Mouse (Mus musculus) lung, postnatal 0 days (tissue): ENCODE measurements around the gene Muc3a. TPM values are rescaled to one million over a fixed set of nuclear protein-coding genes. Genes with fewer than 3 reads are reported as not detected.

Source experiments
- ATAC-seq: fragments of 200-750 bp; cut with Nextera tagmentation; 2 replicates; pipeline ENCODE4 v1.8.0; 2017; ENCODE audit warnings: moderate library complexity
- DNase-seq: peaks from one replicate; pipeline ENCODE4 v3.0.0-alpha.2; 2016; ENCODE audit warnings: low spot score
- H3K27ac ChIP-seq: fragments of 300-500 bp; sonication (generic); 2 replicates; pipeline ENCODE4 v1.5.1; 2014; ENCODE audit warnings: antibody characterized with exemption, mild to moderate bottlenecking, low read length, mixed read lengths
- H3K27me3 ChIP-seq: fragments of 300-500 bp; sonication (generic); replicated peaks from 2 replicates; pipeline ENCODE4 v1.6.1; 2014; ENCODE audit warnings: low read length, mixed read lengths; ENCODE audit not compliant: insufficient read depth
- H3K36me3 ChIP-seq: fragments of 300-500 bp; sonication (generic); 2 replicates; pipeline ENCODE4 v1.6.1; 2014; ENCODE audit warnings: low read length, mixed read lengths; ENCODE audit not compliant: insufficient read depth
- H3K4me1 ChIP-seq: fragments of 300-500 bp; sonication (generic); 2 replicates; pipeline ENCODE4 v1.6.1; 2014; ENCODE audit warnings: antibody characterized with exemption, low read depth, low read length, mixed read lengths; ENCODE audit not compliant: insufficient read depth
- H3K4me2 ChIP-seq: fragments of 300-500 bp; sonication (generic); replicated peaks from 2 replicates; pipeline ENCODE4 v1.6.1; 2014; ENCODE audit warnings: low read depth, mild to moderate bottlenecking, low read length, moderate library complexity, mixed read lengths
- H3K4me3 ChIP-seq: fragments of 300-500 bp; sonication (generic); 2 replicates; pipeline ENCODE4 v1.5.1; 2014; ENCODE audit warnings: low read depth, low read length
- H3K9ac ChIP-seq: fragments of 300-500 bp; sonication (generic); replicated peaks from 2 replicates; pipeline ENCODE4 v1.6.1; 2014; ENCODE audit warnings: low read depth, mild to moderate bottlenecking
- H3K9me3 ChIP-seq: fragments of 300-500 bp; sonication (generic); 2 replicates; pipeline ENCODE4 v1.6.1; 2016; ENCODE audit warnings: low read length, mixed read lengths
- CTCF ChIP-seq: IDR thresholded peaks from 2 replicates; pipeline ENCODE4 v1.5.1; 2016; ENCODE audit warnings: antibody characterized with exemption, mild to moderate bottlenecking
- EP300 ChIP-seq: IDR thresholded peaks from 2 replicates; pipeline ENCODE4 v1.6.1; 2016; ENCODE audit warnings: antibody characterized with exemption, mild to moderate bottlenecking, control low read depth
- whole genome bisulfite sequencing: fragments of 180-500 bp; shearing (Covaris S2); extraction: QIAGEN DNeasy Blood & Tissue Kit; methylation state at CpG from one replicate; pipeline ENCODE4 v1.1.7; 2014; 5-methylcytosine and 5-hydroxymethylcytosine counted together
- polyA plus RNA-seq: library from polyadenylated mRNA; unstranded; fragments of >200 nt; fragmentation: Nextera tagmentation; extraction: Ambion mirVana; gene quantifications from 2 replicates; pipeline ENCODE4 v1.2.1, GENCODE M21; 2015

The Muc3a gene
- polyA plus RNA-seq, 1 experiment from 2014 or later = not detected

DNA sequence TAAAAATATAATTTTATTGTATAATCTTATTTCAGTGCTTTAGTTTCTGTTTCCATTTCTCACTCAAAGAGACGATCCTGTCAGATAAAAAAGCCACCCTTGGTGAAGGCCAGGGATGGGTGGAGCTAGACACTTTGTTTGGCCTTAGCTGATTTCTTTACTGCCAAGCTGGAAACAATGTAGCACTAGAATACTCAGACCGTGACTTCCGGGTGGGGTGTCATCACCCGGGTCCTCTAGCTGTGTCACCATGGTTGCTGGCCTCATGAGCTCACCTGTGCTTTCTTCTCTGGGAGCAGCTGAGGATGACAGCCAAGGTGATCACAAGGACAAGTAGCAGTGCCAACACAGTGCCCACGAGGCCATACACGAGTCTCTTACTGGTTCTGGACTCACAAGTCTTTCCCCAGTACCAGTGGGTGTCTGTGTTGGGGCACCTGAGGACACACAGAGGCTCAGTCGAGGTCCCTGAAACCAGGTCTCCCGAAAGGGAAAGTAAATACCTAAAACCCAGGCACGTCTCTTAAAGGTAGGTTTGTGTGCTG is 41.3 kb downstream of the Muc3a start:
- no peak for ATAC-seq
- Histone ChIP-seq H3K4me3 (no peak overlapping the region), H3K27me3 (no peaks in the 10 kb centered on the region), H3K4me2 (no peak overlapping the region), H3K4me1 (no peaks in the 10 kb centered on the region), H3K36me3 (no peaks in the 10 kb centered on the region), H3K9ac (no peak overlapping the region), H3K9me3 (no peaks in the 10 kb centered on the region), H3K27ac (no peak overlapping the region)
- DNase-seq = no peak
- 57% methylated on average over 9 of the region's 9 CpGs for WGBS
- TF ChIP-seq CTCF (no peak), EP300 (no peak)

DNA sequence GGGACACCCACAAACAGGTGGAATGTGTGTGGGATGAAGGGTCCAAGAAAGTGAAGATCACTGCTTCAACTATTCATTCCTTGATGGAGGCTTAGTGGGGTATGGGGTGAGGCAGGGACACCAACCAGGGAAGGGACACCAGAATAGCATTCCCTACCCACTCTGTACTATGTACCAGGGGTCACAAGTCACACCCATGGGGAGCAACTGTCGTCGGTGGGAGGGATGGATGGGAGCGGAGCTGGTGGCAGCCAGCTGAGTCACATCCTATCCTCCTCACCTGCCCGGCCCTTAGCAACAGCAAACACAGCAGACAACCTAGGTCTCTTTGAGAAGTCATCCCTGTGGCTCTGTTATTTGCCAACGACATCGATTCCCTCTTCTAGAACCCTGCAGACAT is 44.6 kb downstream of the Muc3a start:
- no peak for DNase-seq
- no peak for ATAC-seq
- Histone ChIP-seq H3K9me3 (no peaks in the 10 kb centered on the region), H3K27me3 (no peaks in the 10 kb centered on the region), H3K4me1 (no peaks in the 10 kb centered on the region), H3K9ac (no peak overlapping the region), H3K27ac (no peak overlapping the region), H3K36me3 (no peaks in the 10 kb centered on the region), H3K4me3 (no peak overlapping the region), H3K4me2 (no peak overlapping the region)
- TF ChIP-seq CTCF (no peak), EP300 (no peak)
- WGBS = 62% methylated on average over 6 of the region's 6 CpGs

DNA sequence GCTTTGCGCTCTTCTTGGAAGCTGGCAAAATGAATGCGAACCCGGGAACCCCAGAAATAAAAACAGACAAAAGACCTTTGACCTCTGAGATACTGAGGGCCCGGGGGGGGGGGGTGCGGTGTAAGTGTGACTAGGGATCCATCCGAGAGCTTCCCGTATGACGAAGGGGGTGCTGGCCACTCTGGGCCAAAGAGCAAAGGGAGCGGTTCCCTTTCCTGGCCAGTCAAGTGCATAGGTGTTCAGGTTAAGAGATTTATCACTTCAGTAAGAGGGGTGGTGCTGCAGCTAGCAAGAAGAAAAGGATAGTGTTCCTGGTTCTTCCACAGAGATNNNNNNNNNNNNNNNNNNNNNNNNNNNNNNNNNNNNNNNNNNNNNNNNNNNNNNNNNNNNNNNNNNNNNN is 46.2 kb downstream of the Muc3a start:
- DNase-seq = no peak
- no peak for ATAC-seq
- no peak overlapping the region for H3K4me3 ChIP-seq
- no peak overlapping the region for H3K27ac ChIP-seq
- TF ChIP-seq CTCF (no peak), EP300 (no peak)
- no peaks in the 10 kb centered on the region for H3K4me1 ChIP-seq
- no peaks in the 10 kb centered on the region for H3K36me3 ChIP-seq
- H3K9ac ChIP-seq = no peak overlapping the region
- no peaks in the 10 kb centered on the region for H3K27me3 ChIP-seq
- WGBS = 69% methylated on average over 9 of the region's 9 CpGs
- H3K9me3 ChIP-seq = no peaks in the 10 kb centered on the region
- no peak overlapping the region for H3K4me2 ChIP-seq

DNA sequence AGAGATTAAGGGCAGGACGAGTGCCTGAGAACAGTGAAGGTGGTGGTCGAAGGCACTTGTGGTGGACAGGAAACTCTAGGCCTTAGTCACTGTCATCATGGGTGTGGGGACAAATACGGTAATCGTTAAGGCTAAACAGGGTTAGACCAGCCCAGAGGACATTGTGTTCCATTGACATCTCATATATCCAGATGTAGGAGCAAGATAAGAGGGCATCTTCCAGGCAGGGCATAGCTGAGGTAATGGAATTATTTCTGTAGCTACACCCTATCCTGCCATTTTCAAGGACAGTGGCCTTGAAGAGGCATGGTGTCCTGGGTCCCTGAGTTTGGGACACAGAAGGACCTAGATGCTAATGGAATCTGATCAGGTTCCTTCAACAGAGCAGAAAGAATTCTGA is 50.3 kb downstream of the Muc3a start:
- no peaks in the 10 kb centered on the region for H3K4me1 ChIP-seq
- 70% methylated on average over 4 of the region's 4 CpGs for WGBS
- H3K27me3 ChIP-seq = no peaks in the 10 kb centered on the region
- no peak overlapping the region for H3K27ac ChIP-seq
- no peaks in the 10 kb centered on the region for H3K36me3 ChIP-seq
- DNase-seq (no peak), ATAC-seq (no peak)
- H3K9ac ChIP-seq = no peak overlapping the region
- no peak overlapping the region for H3K4me2 ChIP-seq
- H3K9me3 ChIP-seq = no peaks in the 10 kb centered on the region
- TF ChIP-seq CTCF (no peak), EP300 (peak; percentile 63)
- no peak overlapping the region for H3K4me3 ChIP-seq

DNA sequence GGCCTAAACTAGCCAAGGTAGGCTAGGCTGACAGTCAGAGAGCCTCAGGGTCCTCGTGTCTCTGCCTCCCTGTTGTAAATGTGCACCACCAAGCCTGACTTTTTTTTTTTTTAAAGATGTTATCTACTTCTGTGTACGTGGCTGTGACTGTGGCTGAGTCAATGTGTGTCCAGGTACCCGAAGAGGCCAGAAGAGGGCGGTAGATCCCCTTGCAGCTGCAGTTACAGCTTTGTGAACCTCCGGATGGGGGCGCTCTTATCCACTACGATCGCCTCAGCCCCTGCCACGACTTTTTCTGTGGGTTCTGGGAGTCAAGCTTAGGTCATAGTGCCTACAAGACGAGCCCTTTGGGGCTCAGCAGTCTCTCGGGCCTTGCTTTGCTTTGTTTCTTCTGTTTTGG is 52.7 kb downstream of the Muc3a start:
- H3K27ac ChIP-seq = no peak overlapping the region
- H3K36me3 ChIP-seq = no peaks in the 10 kb centered on the region
- H3K4me3 ChIP-seq = no peak overlapping the region
- TF ChIP-seq CTCF = peak; percentile 62
- TF ChIP-seq EP300 = no peak
- DNase-seq = peak; percentile 14
- H3K27me3 ChIP-seq = no peaks in the 10 kb centered on the region
- WGBS = 27% methylated on average over 11 of the region's 11 CpGs
- H3K9me3 ChIP-seq = no peaks in the 10 kb centered on the region
- H3K4me1 ChIP-seq = no peaks in the 10 kb centered on the region
- no peak for ATAC-seq
- H3K9ac ChIP-seq = no peak overlapping the region
- H3K4me2 ChIP-seq = no peak overlapping the region

Other genes starting within 250 kb of the Muc3a start
- gene Cldn15, start 245.8 kb downstream of the Muc3a start, polyA plus RNA-seq = 10.5 and 11.9 TPM in 2 replicates
- gene Plod3, start 225.4 kb downstream of the Muc3a start, polyA plus RNA-seq = 38.3 and 41.7 TPM in 2 replicates
- gene Znhit1, start 224.4 kb downstream of the Muc3a start, polyA plus RNA-seq = 80.8 and 83.9 TPM in 2 replicates
- gene Vgf, start 186.0 kb downstream of the Muc3a start, polyA plus RNA-seq = 0.12 and 0.19 TPM in 2 replicates
- gene Ap1s1, start 166.3 kb downstream of the Muc3a start, polyA plus RNA-seq = 112 and 125 TPM in 2 replicates
- 0.88 and 1.1 TPM in 2 replicates for gene Serpine1, start 140.1 kb downstream of the Muc3a start, polyA plus RNA-seq
- gene Trim56, start 96.2 kb downstream of the Muc3a start, polyA plus RNA-seq = 13.4 and 16.4 TPM in 2 replicates
- gene Muc3, start 63.1 kb downstream of the Muc3a start, polyA plus RNA-seq = not detected in 2 replicates
- 0.92 and 1.2 TPM in 2 replicates for gene Ache, start 75.1 kb upstream of the Muc3a start, polyA plus RNA-seq
- 4.7 and 7.2 TPM in 2 replicates for gene Ufsp1, start 82.2 kb upstream of the Muc3a start, polyA plus RNA-seq
- gene Srrt, start 95.3 kb upstream of the Muc3a start, polyA plus RNA-seq = 30.9 and 32.7 TPM in 2 replicates
- gene Trip6, start 102.0 kb upstream of the Muc3a start, polyA plus RNA-seq = 45.8 and 50.1 TPM in 2 replicates
- gene Slc12a9, start 121.2 kb upstream of the Muc3a start, polyA plus RNA-seq = 8.2 TPM in 2 replicates
- gene Ephb4, start 137.7 kb upstream of the Muc3a start, polyA plus RNA-seq = 30.9 and 33.2 TPM in 2 replicates